Mouse (Mus musculus) heart, embryonic 16.5 days (tissue): ENCODE measurements around the gene Cacna1e. TPM values are rescaled to one million over a fixed set of nuclear protein-coding genes. Genes with fewer than 3 reads are reported as not detected.

ENCODE experiments used
- ATAC-seq: fragments of 200-750 bp; cut with Nextera tagmentation; replicated peaks from 2 replicates; pipeline ENCODE4 v1.8.0; 2017; ENCODE audit warnings: moderate number of reproducible peaks; ENCODE audit not compliant: insufficient read depth, low FRiP score; ENCODE audit errors: extremely low read depth
- H3K27ac ChIP-seq: fragments of 300-500 bp; sonication (generic); 2 replicates; pipeline ENCODE4 v1.5.1; 2014; ENCODE audit warnings: mild to moderate bottlenecking, low read length, control low read depth, moderate library complexity
- H3K27me3 ChIP-seq: fragments of 300-500 bp; sonication (generic); 2 replicates; pipeline ENCODE4 v1.6.1; 2014; ENCODE audit warnings: low read length, mixed read lengths; ENCODE audit not compliant: control insufficient read depth, insufficient read depth
- H3K36me3 ChIP-seq: fragments of 300-500 bp; sonication (generic); 2 replicates; pipeline ENCODE4 v1.6.1; 2014; ENCODE audit not compliant: control insufficient read depth, insufficient read depth
- H3K4me1 ChIP-seq: fragments of 300-500 bp; sonication (generic); 2 replicates; pipeline ENCODE4 v1.6.1; 2014; ENCODE audit warnings: low read length, mixed read lengths; ENCODE audit not compliant: control insufficient read depth, insufficient read depth
- H3K4me2 ChIP-seq: fragments of 300-500 bp; sonication (generic); 2 replicates; pipeline ENCODE4 v1.6.1; 2014; ENCODE audit warnings: low read depth, mild to moderate bottlenecking, control low read depth, low read length
- H3K4me3 ChIP-seq: fragments of 300-500 bp; sonication (generic); 2 replicates; pipeline ENCODE4 v1.5.1; 2014; ENCODE audit warnings: mild to moderate bottlenecking, control low read depth, low read length
- H3K9ac ChIP-seq: fragments of 300-500 bp; sonication (generic); 2 replicates; pipeline ENCODE4 v1.6.1; 2014; ENCODE audit warnings: low read length, control low read depth
- H3K9me3 ChIP-seq: fragments of 300-500 bp; sonication (generic); replicated peaks from 2 replicates; pipeline ENCODE4 v1.6.1; 2016; ENCODE audit warnings: low read length; ENCODE audit not compliant: control insufficient read depth
- WGBS: fragments of 180-500 bp; shearing (Covaris S2); extraction: QIAGEN DNeasy Blood & Tissue Kit; methylation state at CpG from one replicate; pipeline ENCODE4 v1.1.7; 2014; 5-methylcytosine and 5-hydroxymethylcytosine counted together
- polyA plus RNA-seq: library from polyadenylated mRNA; unstranded; fragments of >200 nt; fragmentation: Nextera tagmentation; extraction: Ambion mirVana; gene quantifications from 2 replicates; pipeline ENCODE4 v1.2.1, GENCODE M21; 2015

Gene Cacna1e
- polyA plus RNA-seq, 1 experiment from 2014 or later, result 0.13 TPM

GRCm38 (mm10) chr1:154657366-154657765 is 226.9 kb downstream of the Cacna1e start:
- ATAC-seq, result no peak
- no peaks in the 10 kb centered on the region for H3K9me3 ChIP-seq
- no peak overlapping the region for H3K27ac ChIP-seq
- H3K36me3 ChIP-seq, result no peaks in the 10 kb centered on the region
- no peak overlapping the region for H3K4me3 ChIP-seq
- no peaks in the 10 kb centered on the region for H3K27me3 ChIP-seq
- WGBS, result 52% methylated on average over 5 of the region's 5 CpGs
- H3K9ac ChIP-seq, result no peak overlapping the region
- H3K4me1 ChIP-seq, result no peaks in the 10 kb centered on the region
- no peak overlapping the region for H3K4me2 ChIP-seq

- Histone ChIP-seq H3K27me3 (no peaks in the 10 kb centered on the region), H3K9ac (no peak overlapping the region), H3K4me2 (no peak overlapping the region), H3K36me3 (no peaks in the 10 kb centered on the region), H3K9me3 (no peaks in the 10 kb centered on the region), H3K4me1 (no peaks in the 10 kb centered on the region), H3K27ac (no peak overlapping the region), H3K4me3 (no peak overlapping the region)
- no peak for ATAC-seq
- WGBS, result 66% methylated on average over 2 of the region's 2 CpGs
Measured at GRCm38 (mm10) chr1:154653951-154654350, 230.3 kb downstream of the Cacna1e start.

GRCm38 (mm10) chr1:154646156-154646950 is 237.9 kb downstream of the Cacna1e start:
- no peaks in the 10 kb centered on the region for H3K27me3 ChIP-seq
- H3K4me1 ChIP-seq, result no peaks in the 10 kb centered on the region
- 88% methylated on average over 6 of the region's 6 CpGs for WGBS

GRCm38 (mm10) chr1:154637821-154638220 is 246.5 kb downstream of the Cacna1e start:
- H3K4me1 ChIP-seq, result no peaks in the 10 kb centered on the region
- H3K4me2 ChIP-seq, result no peak overlapping the region
- no peak overlapping the region for H3K4me3 ChIP-seq
- 74% methylated on average over 4 of the region's 4 CpGs for WGBS
- H3K27me3 ChIP-seq, result no peaks in the 10 kb centered on the region
- H3K36me3 ChIP-seq, result no peaks in the 10 kb centered on the region
- no peaks in the 10 kb centered on the region for H3K9me3 ChIP-seq
- ATAC-seq, result no peak
- H3K27ac ChIP-seq, result no peak overlapping the region
- no peak overlapping the region for H3K9ac ChIP-seq

More at GRCm38 (mm10) chr1:154646156-154646950, 237.9 kb downstream of the Cacna1e start:
- Histone ChIP-seq H3K9ac (no peak overlapping the region), H3K36me3 (no peaks in the 10 kb centered on the region), H3K4me2 (no peak overlapping the region), H3K27ac (no peak overlapping the region), H3K9me3 (no peaks in the 10 kb centered on the region), H3K4me3 (no peak overlapping the region)
- ATAC-seq, result no peak

GRCm38 (mm10) chr1:154635766-154636165 is 248.5 kb downstream of the Cacna1e start:
- no peak overlapping the region for H3K9ac ChIP-seq
- no peak overlapping the region for H3K4me3 ChIP-seq
- no peak overlapping the region for H3K4me2 ChIP-seq
- no peaks in the 10 kb centered on the region for H3K27me3 ChIP-seq
- ATAC-seq, result no peak
- H3K4me1 ChIP-seq, result no peaks in the 10 kb centered on the region
- no peaks in the 10 kb centered on the region for H3K9me3 ChIP-seq
- no peak overlapping the region for H3K27ac ChIP-seq
- H3K36me3 ChIP-seq, result no peaks in the 10 kb centered on the region
- 86% methylated on average over 9 of the region's 9 CpGs for WGBS

- H3K4me1 ChIP-seq, result no peaks in the 10 kb centered on the region
- ATAC-seq, result no peak
- no peak overlapping the region for H3K4me2 ChIP-seq
- no peaks in the 10 kb centered on the region for H3K9me3 ChIP-seq
- H3K9ac ChIP-seq, result no peak overlapping the region
- WGBS, result 80% methylated on average over 2 of the region's 2 CpGs
- H3K27me3 ChIP-seq, result no peaks in the 10 kb centered on the region
- H3K4me3 ChIP-seq, result no peak overlapping the region
- no peak overlapping the region for H3K27ac ChIP-seq
- no peaks in the 10 kb centered on the region for H3K36me3 ChIP-seq
Measured at GRCm38 (mm10) chr1:154632886-154633285, 251.4 kb downstream of the Cacna1e start.

- Histone ChIP-seq H3K4me3 (no peak overlapping the region), H3K27me3 (no peaks in the 10 kb centered on the region), H3K4me2 (no peak overlapping the region), H3K9me3 (no peaks in the 10 kb centered on the region), H3K4me1 (no peaks in the 10 kb centered on the region), H3K9ac (no peak overlapping the region), H3K36me3 (no peaks in the 10 kb centered on the region), H3K27ac (no peak overlapping the region)
- 78% methylated on average over 16 of the region's 16 CpGs for WGBS
- ATAC-seq, result no peak
Measured at GRCm38 (mm10) chr1:154622666-154623653, 261.3 kb downstream of the Cacna1e start.

GRCm38 (mm10) chr1:154617743-154618455 is 266.4 kb downstream of the Cacna1e start:
- no peaks in the 10 kb centered on the region for H3K9me3 ChIP-seq
- H3K4me3 ChIP-seq, result no peak overlapping the region
- H3K4me1 ChIP-seq, result no peaks in the 10 kb centered on the region
- ATAC-seq, result no peak
- no peak overlapping the region for H3K9ac ChIP-seq
- no peak overlapping the region for H3K27ac ChIP-seq
- H3K4me2 ChIP-seq, result no peak overlapping the region
- H3K36me3 ChIP-seq, result no peaks in the 10 kb centered on the region
- 51% methylated on average over 7 of the region's 7 CpGs for WGBS
- no peaks in the 10 kb centered on the region for H3K27me3 ChIP-seq
